Mouse (Mus musculus) intestine, embryonic 16.5 days (tissue): ENCODE data around the gene Pnkd. TPM values are rescaled to one million over a fixed set of nuclear protein-coding genes. Genes with fewer than 3 reads are reported as not detected.
"Not testable (repeated sequence)": the region's sequence is repeated elsewhere in the genome, so short reads cannot be mapped to it uniquely, and the experiment has no call there.

ENCODE experiments used
- ATAC-seq: fragments of 200-750 bp; cut with Nextera tagmentation; 2 replicates; pipeline ENCODE4 v1.8.0; 2017; ENCODE audit warnings: moderate TSS enrichment, moderate library complexity
- H3K27ac ChIP-seq: fragments of 300-500 bp; sonication (generic); 2 replicates; pipeline ENCODE4 v1.5.1; 2014; ENCODE audit warnings: mild to moderate bottlenecking, low read length
- H3K27me3 ChIP-seq: fragments of 300-500 bp; sonication (generic); replicated peaks from 2 replicates; pipeline ENCODE4 v1.6.1; 2014; ENCODE audit warnings: low read length, control low read depth, mixed read lengths; ENCODE audit not compliant: control insufficient read depth, insufficient read depth
- H3K36me3 ChIP-seq: fragments of 300-500 bp; sonication (generic); 2 replicates; pipeline ENCODE4 v1.6.1; 2014; ENCODE audit warnings: low read length, control low read depth; ENCODE audit not compliant: control insufficient read depth, insufficient read depth
- H3K4me1 ChIP-seq: fragments of 300-500 bp; sonication (generic); 2 replicates; pipeline ENCODE4 v1.6.1; 2014; ENCODE audit warnings: low read length, control low read depth, mixed read lengths; ENCODE audit not compliant: control insufficient read depth, insufficient read depth
- H3K4me2 ChIP-seq: fragments of 300-500 bp; sonication (generic); 2 replicates; pipeline ENCODE4 v1.6.1; 2014; ENCODE audit warnings: low read depth, low read length, control low read depth
- H3K4me3 ChIP-seq: fragments of 300-500 bp; sonication (generic); 2 replicates; pipeline ENCODE4 v1.5.1; 2014; ENCODE audit warnings: mild to moderate bottlenecking, low read length
- H3K9ac ChIP-seq: fragments of 300-500 bp; sonication (generic); 2 replicates; pipeline ENCODE4 v1.6.1; 2014; ENCODE audit warnings: low read depth, low read length
- H3K9me3 ChIP-seq: fragments of 300-500 bp; sonication (generic); 2 replicates; pipeline ENCODE4 v1.6.1; 2016; ENCODE audit warnings: low read length, control low read depth; ENCODE audit not compliant: control insufficient read depth
- WGBS: fragments of 180-500 bp; shearing (Covaris S2); extraction: QIAGEN DNeasy Blood & Tissue Kit; methylation state at CpG from one replicate; pipeline ENCODE4 v1.1.7; 2014; 5-methylcytosine and 5-hydroxymethylcytosine counted together
- polyA plus RNA-seq: library from polyadenylated mRNA; unstranded; fragments of >200 nt; fragmentation: Nextera tagmentation; extraction: Ambion mirVana; gene quantifications from 2 replicates; pipeline ENCODE4 v1.2.1, GENCODE M21; 2015

Gene Pnkd
- polyA plus RNA-seq, 1 experiment from 2014 or later = 148 TPM

GRCm38 (mm10) chr1:74283686-74284463 lies 855 bp upstream of the Pnkd start:
- peak; percentile 59 for ATAC-seq
- no peaks in the 10 kb centered on the region for H3K27me3 ChIP-seq
- H3K4me3 ChIP-seq = peak overlapping the region; percentile 78
- H3K27ac ChIP-seq = peak overlapping the region; percentile 74
- peaks cover 20% of the 10 kb centered on the region for H3K36me3 ChIP-seq
- H3K9ac ChIP-seq = peak overlapping the region; percentile 85
- peak overlapping the region; percentile 75 for H3K4me2 ChIP-seq
- H3K4me1 ChIP-seq = peaks cover 33% of the 10 kb centered on the region
- no peaks in the 10 kb centered on the region for H3K9me3 ChIP-seq
- WGBS = 9% methylated on average over 15 of the region's 15 CpGs

GRCm38 (mm10) chr1:74285212-74286010 lies 681 bp downstream of the Pnkd start:
- 4% methylated on average over 23 of the region's 23 CpGs for WGBS
- no peaks in the 10 kb centered on the region for H3K9me3 ChIP-seq
- peaks cover 20% of the 10 kb centered on the region for H3K36me3 ChIP-seq
- peak overlapping the region; percentile 78 for H3K4me3 ChIP-seq
- ATAC-seq = no peak
- H3K9ac ChIP-seq = peak overlapping the region; percentile 76
- no peaks in the 10 kb centered on the region for H3K27me3 ChIP-seq
- peak overlapping the region; percentile 81 for H3K4me2 ChIP-seq
- H3K4me1 ChIP-seq = peaks cover 33% of the 10 kb centered on the region
- no peak overlapping the region for H3K27ac ChIP-seq

GRCm38 (mm10) chr1:74286869-74287607 lies 2.3 kb downstream of the Pnkd start:
- WGBS = 57% methylated on average over 15 of the region's 17 CpGs
- H3K4me3 ChIP-seq, H3K27me3 ChIP-seq, H3K27ac ChIP-seq, H3K9ac ChIP-seq, ATAC-seq, H3K9me3 ChIP-seq, H3K4me2 ChIP-seq: not testable (repeated sequence)
- Histone ChIP-seq H3K36me3 (peaks cover 13% of the 10 kb centered on the region), H3K4me1 (peaks cover 21% of the 10 kb centered on the region)

GRCm38 (mm10) chr1:74288327-74288726 lies 3.6 kb downstream of the Pnkd start:
- no peak for ATAC-seq
- no peak overlapping the region for H3K27ac ChIP-seq
- H3K9me3 ChIP-seq = no peaks in the 10 kb centered on the region
- no peak overlapping the region for H3K4me3 ChIP-seq
- peaks cover 22% of the 10 kb centered on the region for H3K4me1 ChIP-seq
- H3K36me3 ChIP-seq = peaks cover 5% of the 10 kb centered on the region; the same call in 1 of the 2 replicates
- H3K4me2 ChIP-seq = no peak overlapping the region
- H3K9ac ChIP-seq = no peak overlapping the region
- no peaks in the 10 kb centered on the region for H3K27me3 ChIP-seq
- WGBS = 75% methylated on average over 4 of the region's 4 CpGs

- Histone ChIP-seq H3K27me3 (no peaks in the 10 kb centered on the region), H3K9ac (no peak overlapping the region), H3K9me3 (no peaks in the 10 kb centered on the region), H3K27ac (0 out of 2 replicates have a peak overlapping the region, but pooled peaks have one; percentile 9), H3K36me3 (peaks cover 8% of the 10 kb centered on the region; the same call in 1 of the 2 replicates), H3K4me1 (peaks cover 25% of the 10 kb centered on the region), H3K4me2 (no peak overlapping the region), H3K4me3 (no peak overlapping the region)
- 84% methylated on average over 9 of the region's 9 CpGs for WGBS
- ATAC-seq = no peak
Observed at GRCm38 (mm10) chr1:74289248-74289647, 4.5 kb downstream of the Pnkd start.

GRCm38 (mm10) chr1:74289740-74290139 lies 5.0 kb downstream of the Pnkd start:
- no peak overlapping the region for H3K27ac ChIP-seq
- WGBS = 80% methylated on average over 2 of the region's 2 CpGs
- H3K27me3 ChIP-seq = no peaks in the 10 kb centered on the region
- peaks cover 8% of the 10 kb centered on the region; the same call in 1 of the 2 replicates for H3K36me3 ChIP-seq
- no peak for ATAC-seq
- H3K4me2 ChIP-seq = no peak overlapping the region
- no peak overlapping the region for H3K4me3 ChIP-seq
- peaks cover 29% of the 10 kb centered on the region for H3K4me1 ChIP-seq
- H3K9ac ChIP-seq = no peak overlapping the region
- H3K9me3 ChIP-seq = no peaks in the 10 kb centered on the region

- H3K36me3 ChIP-seq = peaks cover 8% of the 10 kb centered on the region; the same call in 1 of the 2 replicates
- peaks cover 33% of the 10 kb centered on the region for H3K4me1 ChIP-seq
- no peaks in the 10 kb centered on the region for H3K9me3 ChIP-seq
- ATAC-seq = no peak
- H3K4me3 ChIP-seq = no peak overlapping the region
- H3K9ac ChIP-seq = no peak overlapping the region
- WGBS = 80% methylated on average over 5 of the region's 5 CpGs
- H3K27me3 ChIP-seq = no peaks in the 10 kb centered on the region
- H3K27ac ChIP-seq = no peak overlapping the region
- H3K4me2 ChIP-seq = no peak overlapping the region
Observed at GRCm38 (mm10) chr1:74290141-74290540, 5.4 kb downstream of the Pnkd start.

GRCm38 (mm10) chr1:74292331-74293020 lies 7.7 kb downstream of the Pnkd start:
- Histone ChIP-seq H3K27ac (0 out of 2 replicates have a peak overlapping the region, but pooled peaks have one; percentile 17), H3K27me3 (no peaks in the 10 kb centered on the region), H3K4me1 (peaks cover 45% of the 10 kb centered on the region), H3K9me3 (no peaks in the 10 kb centered on the region), H3K4me3 (no peak overlapping the region), H3K9ac (no peak overlapping the region), H3K36me3 (peaks cover 8% of the 10 kb centered on the region; the same call in 1 of the 2 replicates), H3K4me2 (no peak overlapping the region)
- ATAC-seq = no peak
- 89% methylated on average over 11 of the region's 11 CpGs for WGBS
